Mouse (Mus musculus): ENCODE measurements around the gene Adamts17.

GRCm38 (mm10) chr7:67032616-67033015, 193.1 kb downstream of the Adamts17 start:
- TF ChIP-seq CTCF (IDR thresholded peaks at IDR 0.05; ENCODE audit: low read depth, low read length), result no peak
- TF ChIP-seq GATA1 (IDR thresholded peaks at IDR 0.05; ENCODE audit: borderline replicate concordance, low read length), result no peak
- TF ChIP-seq GATA2 (IDR thresholded peaks at IDR 0.05; ENCODE audit: borderline replicate concordance, low read depth, low read length), result no peak
- TF ChIP-seq TAL1 (conservative IDR thresholded peaks at IDR 0.05; ENCODE audit: low read depth, low read length), result no peak
- no peak for TF ChIP-seq POLR2AphosphoS5 (IDR thresholded peaks at IDR 0.05; ENCODE audit: insufficient replicate concordance, low read depth, low read length)
